Mouse (Mus musculus): ENCODE results near the gene Hspbap1. TPM values are rescaled to one million over a fixed set of nuclear protein-coding genes. Genes with fewer than 3 reads are reported as not detected.

Gene Hspbap1
- polyA plus RNA-seq, 1 experiment from 2014 or later: 26.9 TPM

- no peaks in the 10 kb centered on the region for H3K4me1 ChIP-seq (ENCODE audit: control insufficient read depth, insufficient read depth, low read length)
- no peaks in the 10 kb centered on the region for H3K27me3 ChIP-seq (ENCODE audit: control insufficient read depth, insufficient read depth, low read length)
- 92% methylated on average over 6 of the region's 6 CpGs for WGBS
- no peak overlapping the region for H3K9ac ChIP-seq (replicated peaks; ENCODE audit: low read length)
- no peak overlapping the region for H3K27ac ChIP-seq (replicated peaks; ENCODE audit: low read depth, low read length)
- no peak for DNase-seq (ENCODE audit: low spot score)
- no peaks in the 10 kb centered on the region for H3K36me3 ChIP-seq (replicated peaks; ENCODE audit: control insufficient read depth, insufficient read depth, low read depth, low read length)
- no peak overlapping the region for H3K4me2 ChIP-seq (ENCODE audit: low read depth, low read length)
- H3K4me3 ChIP-seq (ENCODE audit: low read depth, low read length): no peak overlapping the region
- no peaks in the 10 kb centered on the region for H3K9me3 ChIP-seq (replicated peaks; ENCODE audit: control insufficient read depth, low read length)
- no peak for ATAC-seq (replicated peaks; ENCODE audit: insufficient number of reproducible peaks, low FRiP score, low TSS enrichment, low read depth)
Measured at GRCm38 (mm10) chr16:35788330-35788729, 18.2 kb downstream of the Hspbap1 start.

- H3K9ac ChIP-seq (replicated peaks; ENCODE audit: low read length): no peak overlapping the region
- no peak overlapping the region for H3K4me3 ChIP-seq (ENCODE audit: low read depth, low read length)
- 77% methylated on average over 6 of the region's 6 CpGs for WGBS
- H3K27me3 ChIP-seq (ENCODE audit: control insufficient read depth, insufficient read depth, low read length): no peaks in the 10 kb centered on the region
- ATAC-seq (replicated peaks; ENCODE audit: insufficient number of reproducible peaks, low FRiP score, low TSS enrichment, low read depth) (no peak), DNase-seq (ENCODE audit: low spot score) (no peak)
- no peaks in the 10 kb centered on the region for H3K4me1 ChIP-seq (ENCODE audit: control insufficient read depth, insufficient read depth, low read length)
- no peak overlapping the region for H3K4me2 ChIP-seq (ENCODE audit: low read depth, low read length)
- no peaks in the 10 kb centered on the region for H3K9me3 ChIP-seq (replicated peaks; ENCODE audit: control insufficient read depth, low read length)
- H3K27ac ChIP-seq (replicated peaks; ENCODE audit: low read depth, low read length): no peak overlapping the region
- H3K36me3 ChIP-seq (replicated peaks; ENCODE audit: control insufficient read depth, insufficient read depth, low read depth, low read length): no peaks in the 10 kb centered on the region
Measured at GRCm38 (mm10) chr16:35791962-35792521, 21.9 kb downstream of the Hspbap1 start.

DNA sequence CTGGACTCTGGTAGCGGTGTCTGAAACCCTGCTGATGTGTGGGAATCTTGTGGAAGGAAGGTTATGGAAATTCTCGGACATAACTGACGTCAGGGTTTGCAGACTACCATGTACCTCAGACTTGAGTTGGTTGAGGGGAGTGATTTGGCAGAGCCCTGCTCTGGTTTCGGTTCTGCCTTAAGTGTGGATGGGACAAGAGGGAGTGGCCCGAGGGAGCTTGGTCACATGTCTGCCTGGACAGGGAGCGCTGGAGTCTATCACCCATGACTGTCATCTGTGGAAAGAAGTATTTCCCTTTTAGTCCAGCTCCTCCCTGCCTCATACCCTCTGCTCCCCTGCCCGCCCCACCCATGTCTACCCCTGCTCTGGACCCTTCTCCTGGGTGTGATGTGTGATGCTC lies 32.0 kb downstream of the Hspbap1 start:
- no peaks in the 10 kb centered on the region for H3K4me1 ChIP-seq (ENCODE audit: control insufficient read depth, insufficient read depth, low read length)

DNA sequence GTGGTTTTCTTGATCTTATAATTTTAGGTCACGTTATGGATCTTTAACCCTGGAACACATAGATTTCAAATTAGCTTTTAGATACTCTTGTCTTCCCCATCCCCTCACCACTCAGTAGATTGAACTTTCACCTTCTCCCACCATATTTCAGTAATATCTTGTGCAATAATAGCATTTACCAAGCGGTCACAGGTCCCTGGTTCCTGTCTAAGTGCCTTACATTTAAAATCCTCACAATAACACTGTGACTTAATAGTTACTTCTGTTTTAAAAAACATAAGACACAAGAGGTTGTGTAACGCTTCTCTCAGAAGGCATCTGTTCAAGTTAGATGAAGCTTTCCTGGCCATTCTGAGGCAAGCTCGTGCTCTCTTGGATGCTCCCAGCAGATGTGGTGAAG lies 33.5 kb downstream of the Hspbap1 start:
- 89% methylated on average over 4 of the region's 4 CpGs for WGBS
- H3K4me2 ChIP-seq (ENCODE audit: low read depth, low read length): no peak overlapping the region
- no peak overlapping the region for H3K27ac ChIP-seq (replicated peaks; ENCODE audit: low read depth, low read length)
- no peak overlapping the region for H3K4me3 ChIP-seq (ENCODE audit: low read depth, low read length)
- H3K36me3 ChIP-seq (replicated peaks; ENCODE audit: control insufficient read depth, insufficient read depth, low read depth, low read length): no peaks in the 10 kb centered on the region
- no peaks in the 10 kb centered on the region for H3K9me3 ChIP-seq (replicated peaks; ENCODE audit: control insufficient read depth, low read length)
- H3K4me1 ChIP-seq (ENCODE audit: control insufficient read depth, insufficient read depth, low read length): no peaks in the 10 kb centered on the region
- DNase-seq (ENCODE audit: low spot score) (no peak), ATAC-seq (replicated peaks; ENCODE audit: insufficient number of reproducible peaks, low FRiP score, low TSS enrichment, low read depth) (no peak)
- H3K27me3 ChIP-seq (ENCODE audit: control insufficient read depth, insufficient read depth, low read length): no peaks in the 10 kb centered on the region
- no peak overlapping the region for H3K9ac ChIP-seq (replicated peaks; ENCODE audit: low read length)

More for the DNA sequence above, 32.0 kb downstream of the Hspbap1 start:
- Histone ChIP-seq H3K27me3 (ENCODE audit: control insufficient read depth, insufficient read depth, low read length) (no peaks in the 10 kb centered on the region), H3K4me2 (ENCODE audit: low read depth, low read length) (no peak overlapping the region), H3K9me3 (replicated peaks; ENCODE audit: control insufficient read depth, low read length) (no peaks in the 10 kb centered on the region), H3K27ac (replicated peaks; ENCODE audit: low read depth, low read length) (no peak overlapping the region), H3K36me3 (replicated peaks; ENCODE audit: control insufficient read depth, insufficient read depth, low read depth, low read length) (no peaks in the 10 kb centered on the region), H3K4me3 (ENCODE audit: low read depth, low read length) (no peak overlapping the region), H3K9ac (replicated peaks; ENCODE audit: low read length) (no peak overlapping the region)
- WGBS: 90% methylated on average over 7 of the region's 7 CpGs
- DNase-seq (ENCODE audit: low spot score) (no peak), ATAC-seq (replicated peaks; ENCODE audit: insufficient number of reproducible peaks, low FRiP score, low TSS enrichment, low read depth) (no peak)

DNA sequence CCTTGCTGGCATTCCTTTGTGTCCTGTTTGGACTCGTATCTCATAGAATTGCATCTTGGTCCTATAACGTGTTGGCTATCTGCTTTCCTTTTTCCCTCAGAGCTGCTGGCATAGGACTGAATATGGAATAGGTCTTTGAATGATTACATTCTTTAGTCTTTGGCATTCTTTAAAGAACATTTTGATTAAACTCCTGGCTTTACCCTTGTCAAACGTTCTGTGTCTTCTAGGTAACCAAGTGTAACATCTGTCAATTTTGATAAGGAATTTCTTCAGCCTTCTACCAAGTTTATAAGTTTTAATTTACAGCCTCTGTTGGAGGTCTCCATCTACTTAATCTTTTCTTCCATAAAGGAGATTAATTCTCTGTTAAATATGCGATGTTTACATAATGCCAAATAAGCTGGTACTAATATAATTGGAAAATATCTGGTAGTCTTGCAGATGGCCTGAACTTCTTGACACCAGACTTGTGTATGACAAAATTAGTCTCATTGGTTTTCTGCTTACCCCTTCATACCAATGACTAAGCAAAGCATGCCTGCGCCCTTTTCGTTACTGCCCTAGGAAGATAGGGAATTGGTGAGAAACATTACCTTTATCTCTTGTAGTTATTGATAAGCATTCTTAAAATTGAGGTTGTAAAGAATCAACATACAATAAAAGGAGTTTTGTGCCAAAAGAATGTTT lies 36.9 kb downstream of the Hspbap1 start:
- Histone ChIP-seq H3K9ac (replicated peaks; ENCODE audit: low read length) (no peak overlapping the region), H3K4me2 (ENCODE audit: low read depth, low read length) (no peak overlapping the region), H3K9me3 (replicated peaks; ENCODE audit: control insufficient read depth, low read length) (no peaks in the 10 kb centered on the region), H3K27ac (replicated peaks; ENCODE audit: low read depth, low read length) (no peak overlapping the region), H3K36me3 (replicated peaks; ENCODE audit: control insufficient read depth, insufficient read depth, low read depth, low read length) (no peaks in the 10 kb centered on the region), H3K4me1 (ENCODE audit: control insufficient read depth, insufficient read depth, low read length) (no peaks in the 10 kb centered on the region), H3K27me3 (ENCODE audit: control insufficient read depth, insufficient read depth, low read length) (no peaks in the 10 kb centered on the region), H3K4me3 (ENCODE audit: low read depth, low read length) (no peak overlapping the region)
- no peak for ATAC-seq (replicated peaks; ENCODE audit: insufficient number of reproducible peaks, low FRiP score, low TSS enrichment, low read depth)
- WGBS: 91% methylated on average over 6 of the region's 6 CpGs
- no peak for DNase-seq (ENCODE audit: low spot score)

DNA sequence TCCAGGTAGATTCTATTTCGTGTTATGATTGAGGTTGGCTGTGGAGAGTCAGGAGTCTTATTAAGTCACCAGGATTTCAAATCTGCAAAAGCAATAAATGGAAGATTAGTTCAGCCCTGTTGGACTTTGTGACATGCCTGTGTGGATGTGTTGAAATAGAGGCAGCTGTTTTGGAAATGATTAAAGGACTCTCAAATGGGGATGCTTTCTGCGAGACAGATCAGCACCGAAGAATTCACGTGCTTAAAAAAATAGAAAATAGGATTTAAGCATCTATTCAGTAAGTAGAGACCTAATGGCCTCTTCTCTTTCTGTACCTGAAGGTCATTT lies 37.5 kb downstream of the Hspbap1 start:
- 92% methylated on average over 4 of the region's 4 CpGs for WGBS
- Histone ChIP-seq H3K4me1 (ENCODE audit: control insufficient read depth, insufficient read depth, low read length) (no peaks in the 10 kb centered on the region), H3K27me3 (ENCODE audit: control insufficient read depth, insufficient read depth, low read length) (no peaks in the 10 kb centered on the region), H3K36me3 (replicated peaks; ENCODE audit: control insufficient read depth, insufficient read depth, low read depth, low read length) (no peaks in the 10 kb centered on the region), H3K9me3 (replicated peaks; ENCODE audit: control insufficient read depth, low read length) (no peaks in the 10 kb centered on the region), H3K9ac (replicated peaks; ENCODE audit: low read length) (no peak overlapping the region), H3K4me2 (ENCODE audit: low read depth, low read length) (no peak overlapping the region), H3K27ac (replicated peaks; ENCODE audit: low read depth, low read length) (no peak overlapping the region), H3K4me3 (ENCODE audit: low read depth, low read length) (no peak overlapping the region)
- ATAC-seq (replicated peaks; ENCODE audit: insufficient number of reproducible peaks, low FRiP score, low TSS enrichment, low read depth): no peak
- DNase-seq (ENCODE audit: low spot score): no peak

- no peaks in the 10 kb centered on the region for H3K4me1 ChIP-seq (ENCODE audit: control insufficient read depth, insufficient read depth, low read length)
- no peak for ATAC-seq (replicated peaks; ENCODE audit: insufficient number of reproducible peaks, low FRiP score, low TSS enrichment, low read depth)
- WGBS: 82% methylated on average over 2 of the region's 2 CpGs
Measured at GRCm38 (mm10) chr16:35808838-35809237, 38.7 kb downstream of the Hspbap1 start.

DNA sequence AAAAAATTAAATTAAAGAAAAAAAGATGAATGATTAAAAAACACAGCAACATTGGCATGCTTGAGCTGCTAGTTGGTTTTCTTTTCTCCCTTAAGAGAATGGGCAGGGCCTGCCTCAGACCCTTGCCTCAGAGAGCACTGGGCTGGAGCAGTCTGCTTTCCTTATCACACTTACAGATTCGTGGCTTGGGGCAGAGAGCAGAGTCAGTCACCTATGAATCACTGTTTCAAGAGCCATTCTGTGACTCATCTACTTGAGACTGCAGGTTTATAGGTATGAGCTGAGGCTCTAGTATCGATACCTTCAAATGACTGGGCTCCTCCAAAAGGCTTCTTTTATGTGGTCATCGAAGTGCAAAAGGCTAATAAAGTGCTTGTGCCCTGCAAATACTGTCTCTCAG lies 42.9 kb downstream of the Hspbap1 start:
- ATAC-seq (replicated peaks; ENCODE audit: insufficient number of reproducible peaks, low FRiP score, low TSS enrichment, low read depth): no peak
- DNase-seq (ENCODE audit: low spot score): no peak
- no peak overlapping the region for H3K27ac ChIP-seq (replicated peaks; ENCODE audit: low read depth, low read length)
- H3K4me1 ChIP-seq (ENCODE audit: control insufficient read depth, insufficient read depth, low read length): no peaks in the 10 kb centered on the region
- no peak overlapping the region for H3K9ac ChIP-seq (replicated peaks; ENCODE audit: low read length)
- H3K4me3 ChIP-seq (ENCODE audit: low read depth, low read length): no peak overlapping the region
- no peaks in the 10 kb centered on the region for H3K9me3 ChIP-seq (replicated peaks; ENCODE audit: control insufficient read depth, low read length)
- H3K27me3 ChIP-seq (ENCODE audit: control insufficient read depth, insufficient read depth, low read length): no peaks in the 10 kb centered on the region
- no peaks in the 10 kb centered on the region for H3K36me3 ChIP-seq (replicated peaks; ENCODE audit: control insufficient read depth, insufficient read depth, low read depth, low read length)
- WGBS: 76% methylated on average over 3 of the region's 3 CpGs
- H3K4me2 ChIP-seq (ENCODE audit: low read depth, low read length): no peak overlapping the region

More at GRCm38 (mm10) chr16:35808838-35809237, 38.7 kb downstream of the Hspbap1 start:
- H3K27me3 ChIP-seq (ENCODE audit: control insufficient read depth, insufficient read depth, low read length): no peaks in the 10 kb centered on the region
- H3K4me2 ChIP-seq (ENCODE audit: low read depth, low read length): no peak overlapping the region
- H3K36me3 ChIP-seq (replicated peaks; ENCODE audit: control insufficient read depth, insufficient read depth, low read depth, low read length): no peaks in the 10 kb centered on the region
- DNase-seq (ENCODE audit: low spot score): no peak
- H3K27ac ChIP-seq (replicated peaks; ENCODE audit: low read depth, low read length): no peak overlapping the region
- no peak overlapping the region for H3K9ac ChIP-seq (replicated peaks; ENCODE audit: low read length)
- H3K4me3 ChIP-seq (ENCODE audit: low read depth, low read length): no peak overlapping the region
- no peaks in the 10 kb centered on the region for H3K9me3 ChIP-seq (replicated peaks; ENCODE audit: control insufficient read depth, low read length)

Data from embryonic facial prominence, embryonic 11.5 days (tissue).